Mouse (Mus musculus) kidney, adult 10 weeks (tissue): ENCODE results near the gene Syde1. TPM values are rescaled to one million over a fixed set of nuclear protein-coding genes. Genes with fewer than 3 reads are reported as not detected.

ENCODE experiments used
- polyA plus RNA-seq: library from polyadenylated mRNA; stranded (reverse); fragments of 350-450 nt; fragmentation: Illumina TruSeq; extraction: RNeasy Lipid Tissue Mini Kit (QIAGEN cat#74804); gene quantifications from one replicate; pipeline ENCODE4 v1.2.3, GENCODE M21; 2014; ENCODE audit warnings: low read depth, low replicate concordance

Gene Syde1
- polyA plus RNA-seq = 7.0 TPM

DNA sequence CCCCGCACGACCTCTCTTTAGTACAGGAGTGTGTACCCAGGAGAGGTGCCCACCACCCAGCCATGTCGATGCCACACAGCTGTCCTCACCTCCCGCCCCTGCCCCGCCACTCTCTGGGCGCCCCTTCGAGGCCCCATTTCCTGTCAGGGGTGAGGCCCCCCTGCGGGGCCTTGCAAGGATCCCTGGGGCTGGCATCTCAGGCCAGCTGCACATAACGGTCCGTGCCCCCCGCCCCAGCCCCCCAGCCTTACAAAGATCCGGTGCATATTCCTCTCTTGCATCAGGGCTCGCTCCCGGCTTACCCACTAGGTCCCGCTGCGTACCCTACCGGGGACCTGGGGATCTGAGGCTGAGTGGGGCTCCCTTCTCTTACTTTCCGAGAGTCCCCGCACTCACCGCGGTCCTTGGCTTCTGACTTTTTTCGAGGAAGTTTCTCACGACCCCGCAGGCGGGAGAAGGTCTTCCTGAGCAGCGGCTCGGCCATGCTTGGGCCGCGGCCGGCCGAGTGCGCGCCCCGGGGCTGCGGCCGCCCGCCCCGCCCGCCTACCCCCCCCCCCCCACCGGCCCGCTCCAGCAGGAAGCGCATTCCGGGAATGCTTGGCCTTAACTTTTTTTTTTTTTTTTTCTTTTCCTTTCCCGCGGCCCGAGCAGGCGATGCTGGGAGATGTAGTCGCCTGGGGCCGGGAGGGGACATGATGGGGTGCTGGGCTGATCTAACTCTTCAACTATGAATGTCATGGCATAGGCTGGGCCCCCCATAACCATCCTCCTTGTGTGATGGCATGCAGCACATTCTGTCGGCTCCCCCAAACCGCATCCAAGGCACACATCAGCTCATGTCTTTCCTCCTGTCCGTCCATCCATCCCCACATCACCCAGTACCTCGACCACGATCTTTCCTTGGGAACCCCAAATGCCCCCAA is at the start of gene Syde1:
Gene Syde1 (minus strand): TSS at position 559 of the 923 bp plus-strand sequence.

GRCm38 (mm10) chr10:78617974-78618373 is 26.2 kb upstream of the Syde1 start, which contains the start of gene Olfr1357:
Gene Olfr1357 (minus strand): TSS chr10:78618074.

DNA sequence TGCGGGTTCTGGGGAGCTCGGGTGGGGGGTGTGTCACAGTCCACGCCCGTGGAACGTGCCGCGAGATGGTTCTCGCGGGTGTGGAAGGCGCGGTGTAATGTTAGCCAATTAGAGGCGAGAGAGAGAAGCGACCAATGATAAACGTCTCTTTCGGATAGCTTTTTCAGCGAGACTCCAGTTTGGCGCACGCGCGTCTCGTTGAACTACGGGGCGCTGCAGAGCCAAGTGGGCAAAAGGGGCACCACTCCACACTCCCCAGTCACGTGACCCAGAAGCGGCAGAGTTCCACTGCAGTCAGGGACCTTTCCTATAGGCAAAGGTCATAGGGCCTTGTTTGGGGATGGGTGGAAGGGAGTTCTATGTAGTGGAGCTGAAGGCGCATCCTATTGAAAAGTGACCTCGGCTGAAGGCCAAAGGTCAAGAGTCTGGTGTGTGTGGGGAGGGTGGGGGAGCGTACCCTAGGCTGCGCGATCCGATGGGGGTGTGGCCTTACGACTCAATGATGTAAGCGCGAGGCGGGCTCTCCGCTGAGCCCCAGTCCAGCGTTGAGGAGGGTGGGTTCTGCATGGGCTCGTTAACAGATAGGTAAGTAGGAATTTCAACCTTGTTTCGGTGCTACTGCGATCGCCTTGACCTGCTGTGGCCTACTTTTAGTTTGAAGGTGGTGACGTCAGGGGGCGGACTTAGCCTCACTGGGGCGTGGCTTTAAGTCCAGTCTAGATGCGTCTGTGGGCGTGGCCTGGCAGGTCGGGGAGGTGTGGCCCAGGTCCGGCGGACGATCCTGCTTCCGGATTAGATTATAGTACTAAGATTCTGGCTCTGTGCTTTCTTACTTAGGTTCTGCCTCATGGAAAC is 17.3 kb downstream of the Syde1 start, which contains the start of gene Ilvbl:
Gene Ilvbl (plus strand): TSS at position 97 of the 855 bp plus-strand sequence.

Other genes with a start within 250 kb of the Syde1 start
- gene Agpat3, start 239.5 kb downstream of the Syde1 start, polyA plus RNA-seq = 46.5 TPM
- 35.3 TPM for gene Rrp1, start 178.9 kb downstream of the Syde1 start, polyA plus RNA-seq
- gene Cstb, start 166.3 kb downstream of the Syde1 start, polyA plus RNA-seq = 86.4 TPM
- gene Pdxk, start 127.0 kb downstream of the Syde1 start, polyA plus RNA-seq = 23.9 TPM
- gene Olfr1358, start 74.5 kb downstream of the Syde1 start, polyA plus RNA-seq = not detected
- gene Ilvbl, start 17.6 kb downstream of the Syde1 start, polyA plus RNA-seq = 5.6 TPM
- gene Olfr1357, start 26.1 kb upstream of the Syde1 start, polyA plus RNA-seq = not detected
- gene Casp14, start 126.3 kb upstream of the Syde1 start, polyA plus RNA-seq = not detected
- not detected for gene Ccdc105, start 161.1 kb upstream of the Syde1 start, polyA plus RNA-seq
- not detected for gene Slc1a6, start 188.5 kb upstream of the Syde1 start, polyA plus RNA-seq